Mouse (Mus musculus): Measurements from ENCODE around the gene Olfr231.

- TF ChIP-seq POLR2A (IDR thresholded peaks at IDR 0.05; ENCODE audit: borderline replicate concordance, extremely low read depth, low read depth, low read length) (no peak), CTCF (IDR thresholded peaks at IDR 0.05; ENCODE audit: insufficient read depth, low read length) (no peak)
Measured at GRCm38 (mm10) chr1:174155333-174155732, 34.4 kb upstream of the Olfr231 start, which contains the start of gene Olfr420.
